Mouse (Mus musculus): Measurements from ENCODE around the gene Mrln.

The Mrln gene

DNA sequence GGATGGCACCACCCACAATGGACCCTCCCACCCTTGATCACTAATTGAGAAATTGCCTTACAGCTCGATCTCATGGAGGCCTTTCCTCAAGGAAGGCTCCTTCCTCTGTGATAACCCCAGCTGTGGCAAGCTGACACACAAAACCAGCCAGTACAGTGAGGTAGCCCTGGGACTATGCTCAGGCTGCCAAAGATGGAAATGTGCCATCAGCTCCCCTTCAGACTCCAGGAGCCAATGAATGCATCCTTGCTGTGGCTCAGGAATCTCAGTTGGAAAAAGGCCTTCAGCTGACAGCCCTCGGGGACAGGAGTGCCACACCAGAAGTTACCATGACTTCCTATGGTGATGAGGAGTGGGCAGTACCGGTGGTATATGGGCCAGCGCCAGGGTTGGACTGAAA, 50.2 kb downstream of the Mrln start:
- DNase-seq (ENCODE audit: low spot score in 2 of 2), result no peak

DNA sequence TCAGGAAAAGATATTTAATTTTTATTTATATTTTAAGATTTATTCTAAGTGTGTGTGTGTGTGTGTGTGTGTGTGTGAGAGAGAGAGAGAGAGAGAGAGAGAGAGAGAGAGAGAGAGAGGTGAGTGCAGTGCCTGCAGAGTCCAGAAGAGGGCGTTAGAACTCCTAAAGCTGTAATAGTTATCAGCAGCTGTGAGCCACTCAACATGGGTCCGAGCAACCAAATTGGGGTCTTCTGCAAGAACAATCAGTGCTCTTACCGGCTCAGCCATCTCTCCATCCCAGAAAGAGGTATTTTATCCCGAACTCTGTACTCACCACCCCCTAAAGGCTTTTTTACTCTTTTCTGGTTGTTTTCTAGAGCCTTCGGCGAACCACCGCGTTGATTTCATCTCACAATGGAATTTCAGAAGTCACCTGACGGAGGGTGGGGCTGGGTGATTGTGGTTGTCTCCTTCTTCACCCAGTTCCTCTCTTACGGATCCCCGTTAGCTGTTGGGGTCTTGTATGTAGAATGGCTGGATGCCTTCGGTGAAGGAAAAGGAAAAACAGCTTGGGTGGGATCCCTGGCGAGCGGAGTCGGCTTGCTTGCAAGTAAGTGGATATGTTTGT, 51.2 kb downstream of the Mrln start:
- no peak for DNase-seq (ENCODE audit: low spot score in 2 of 2)

DNA sequence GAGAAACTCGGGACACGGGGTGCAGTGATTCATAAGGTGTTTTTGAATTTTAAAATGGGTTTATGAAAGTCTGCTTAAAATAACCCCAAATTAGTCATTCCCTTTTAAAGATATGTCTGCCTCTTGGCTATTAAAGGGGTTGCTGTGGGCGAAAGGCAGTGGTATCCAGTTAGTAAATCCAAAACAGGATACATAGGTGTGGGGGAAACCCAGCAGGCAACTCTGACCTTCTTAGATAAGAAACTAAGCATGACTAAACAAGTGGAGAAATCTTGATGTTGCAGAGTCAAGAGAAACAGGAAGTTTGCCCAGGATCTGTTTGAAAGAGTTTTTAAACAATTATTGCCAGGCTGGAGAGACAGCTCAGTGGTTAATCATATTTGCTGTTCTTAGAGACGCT, 52.6 kb downstream of the Mrln start:
- no peak for DNase-seq (ENCODE audit: low spot score in 2 of 2)

DNA sequence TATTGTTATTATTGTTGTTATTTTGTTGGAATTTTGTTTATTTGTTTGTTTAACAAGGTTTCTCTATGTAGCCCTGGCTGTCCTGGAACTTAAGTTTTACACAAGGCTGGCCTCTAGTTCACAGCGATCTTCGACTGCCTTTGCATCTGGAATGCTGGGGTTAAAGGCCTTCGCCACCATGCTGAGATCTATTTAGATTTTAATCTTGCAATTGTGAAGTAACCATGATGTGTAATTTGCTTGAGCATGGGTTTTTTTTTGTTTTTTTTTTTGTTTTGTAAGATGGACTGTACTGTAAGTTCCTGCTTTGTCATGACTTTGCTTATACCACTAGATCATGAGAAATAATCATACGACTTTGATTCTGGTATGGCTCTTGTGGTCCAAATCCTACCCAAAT, 56.4 kb downstream of the Mrln start:
- DNase-seq (ENCODE audit: low spot score in 2 of 2), result no peak

GRCm38 (mm10) chr10:70262051-70262450, 57.6 kb downstream of the Mrln start:
- no peak for DNase-seq (ENCODE audit: low spot score in 2 of 2)

- DNase-seq (ENCODE audit: low spot score in 2 of 2), result no peak
Observed at GRCm38 (mm10) chr10:70263681-70264189, 59.3 kb downstream of the Mrln start.

- DNase-seq (ENCODE audit: low spot score in 2 of 2), result no peak
Observed at GRCm38 (mm10) chr10:70264337-70265036, 60.0 kb downstream of the Mrln start.

GRCm38 (mm10) chr10:70266501-70266900, 62.0 kb downstream of the Mrln start:
- DNase-seq (ENCODE audit: low spot score in 2 of 2), result no peak

- no peak for DNase-seq (ENCODE audit: low spot score in 2 of 2)
Observed at GRCm38 (mm10) chr10:70268581-70269446, 64.3 kb downstream of the Mrln start.

Measured in spleen, postnatal 14 days (tissue).